Mouse (Mus musculus): ENCODE data around the gene Upp2.

- TF ChIP-seq CHD2 (IDR thresholded peaks at IDR 0.05; ENCODE audit: low read depth, low read length) (no peak), MAFK (IDR thresholded peaks at IDR 0.05; ENCODE audit: insufficient read depth, low read depth, low read length) (no peak), HCFC1 (IDR thresholded peaks at IDR 0.05; ENCODE audit: borderline replicate concordance, insufficient read depth, low read length) (no peak), ZC3H11A (IDR thresholded peaks at IDR 0.05; ENCODE audit: borderline replicate concordance, low read depth, low read length) (no peak)
These were observed 134.5 kb downstream of the Upp2 start for GRCm38 (mm10) chr2:58701627-58702026.
